Mouse (Mus musculus) E14TG2a.4 (cell line): ENCODE results near the gene Kl.

Source experiments
- H3K27me3 ChIP-seq: 2 replicates; pipeline ENCODE4 v1.6.1; 2014; ENCODE audit warnings: low read length, control low read depth; ENCODE audit not compliant: insufficient read depth
- H3K36me3 ChIP-seq: 2 replicates; pipeline ENCODE4 v1.6.1; 2014; ENCODE audit warnings: low read length, control low read depth; ENCODE audit not compliant: insufficient read depth
- H3K4me1 ChIP-seq: replicated peaks from 2 replicates; pipeline ENCODE4 v1.6.1; 2014; ENCODE audit warnings: low read depth, low read length, control low read depth
- H3K4me3 ChIP-seq: replicated peaks from 2 replicates; pipeline ENCODE4 v1.5.1; 2014; ENCODE audit warnings: mild to moderate bottlenecking, low read length
- H3K9me3 ChIP-seq: 2 replicates; pipeline ENCODE4 v1.6.1; 2014; ENCODE audit warnings: low read length, control low read depth
- CTCF ChIP-seq: conservative IDR thresholded peaks from 2 replicates; pipeline ENCODE4 v1.5.1; 2014; ENCODE audit warnings: low read length
- NANOG ChIP-seq: IDR thresholded peaks from 2 replicates; pipeline ENCODE4 v1.6.1; 2014; ENCODE audit warnings: borderline replicate concordance, low read length, mixed read lengths
- POU5F1 ChIP-seq: IDR thresholded peaks from 2 replicates; pipeline ENCODE4 v1.6.1; 2014; ENCODE audit warnings: low read length, borderline replicate concordance

Gene Kl

DNA sequence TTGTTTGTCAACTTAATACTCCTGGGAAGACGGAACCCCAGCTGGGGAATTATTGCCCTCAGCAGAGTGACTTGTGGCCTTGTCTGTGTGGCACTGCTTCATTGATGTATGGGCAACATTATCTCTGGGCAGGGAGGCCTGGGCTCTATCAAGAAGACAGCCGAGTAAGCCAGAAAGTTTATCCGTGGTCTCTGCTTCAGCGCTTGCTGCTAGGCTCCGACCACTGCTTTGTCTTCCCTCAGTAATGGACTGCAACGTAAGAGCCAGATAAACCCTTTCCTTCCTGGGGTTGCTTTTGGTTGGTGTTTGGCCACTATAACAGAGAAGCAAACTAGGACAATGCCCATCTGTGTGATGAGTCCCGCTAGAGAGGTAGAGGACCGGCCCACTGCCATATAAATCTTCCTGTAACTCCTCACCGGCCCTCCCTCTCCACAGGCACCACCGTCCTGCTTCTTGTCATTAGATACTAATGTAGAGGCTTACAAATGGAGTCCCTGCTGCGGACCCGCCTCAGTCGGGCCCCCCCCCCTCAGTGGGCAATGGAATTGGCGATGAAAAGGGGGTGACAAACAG is 25.1 kb downstream of the Kl start:
- no peaks in the 10 kb centered on the region for H3K36me3 ChIP-seq
- H3K9me3 ChIP-seq, result peaks cover 4% of the 10 kb centered on the region
- H3K4me1 ChIP-seq, result peaks cover 4% of the 10 kb centered on the region; the same call in 1 of the 2 replicates
- TF ChIP-seq NANOG, result no peak
- no peak for TF ChIP-seq POU5F1
- H3K27me3 ChIP-seq, result no peaks in the 10 kb centered on the region
- no peak overlapping the region for H3K4me3 ChIP-seq

- TF ChIP-seq CTCF (no peak), NANOG (no peak)
Observed at GRCm38 (mm10) chr5:150979341-150980136, 27.1 kb downstream of the Kl start.

GRCm38 (mm10) chr5:150982082-150982481 is 29.7 kb downstream of the Kl start:
- Histone ChIP-seq H3K36me3 (no peaks in the 10 kb centered on the region), H3K27me3 (0 out of 2 replicates have a peak, but pooled peaks cover 2% of the 10 kb centered on the region), H3K4me1 (no peaks in the 10 kb centered on the region), H3K9me3 (peaks cover 6% of the 10 kb centered on the region), H3K4me3 (no peak overlapping the region)
- TF ChIP-seq NANOG, result no peak
- peak; percentile 52 for TF ChIP-seq CTCF
- no peak for TF ChIP-seq POU5F1

More at GRCm38 (mm10) chr5:150979341-150980136, 27.1 kb downstream of the Kl start:
- H3K4me3 ChIP-seq, result no peak overlapping the region
- no peaks in the 10 kb centered on the region for H3K36me3 ChIP-seq
- peaks cover 4% of the 10 kb centered on the region; the same call in 1 of the 2 replicates for H3K4me1 ChIP-seq
- 0 out of 2 replicates have a peak, but pooled peaks cover under 1% of the 10 kb centered on the region for H3K27me3 ChIP-seq
- peaks cover 6% of the 10 kb centered on the region for H3K9me3 ChIP-seq

- Histone ChIP-seq H3K4me3 (no peak overlapping the region), H3K36me3 (no peaks in the 10 kb centered on the region), H3K9me3 (no peaks in the 10 kb centered on the region), H3K4me1 (peaks cover 11% of the 10 kb centered on the region), H3K27me3 (no peaks in the 10 kb centered on the region)
- no peak for TF ChIP-seq POU5F1
- TF ChIP-seq CTCF, result no peak
- TF ChIP-seq NANOG, result no peak
Observed at GRCm38 (mm10) chr5:150994096-150994495, 41.7 kb downstream of the Kl start.

DNA sequence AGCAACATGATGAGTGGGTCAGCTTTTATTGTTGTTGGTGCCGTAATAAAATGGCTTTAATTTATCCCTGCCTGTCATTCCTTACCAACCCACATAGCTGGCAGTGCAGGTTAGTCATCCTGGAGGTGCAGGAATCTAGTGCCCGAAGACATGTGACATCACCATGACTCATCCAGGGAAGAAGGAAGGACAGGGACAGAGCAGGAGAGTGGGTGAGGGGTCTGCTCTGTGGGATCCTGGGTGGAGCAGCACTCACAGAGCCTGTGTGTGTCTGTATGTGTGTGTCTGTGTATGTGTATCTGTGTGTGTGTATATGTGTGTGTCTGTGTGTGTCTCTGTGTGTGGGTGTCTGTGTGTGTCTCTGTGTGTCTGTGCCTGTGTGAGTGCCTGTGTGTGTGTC is 44.2 kb downstream of the Kl start:
- Histone ChIP-seq H3K36me3 (no peaks in the 10 kb centered on the region), H3K9me3 (no peaks in the 10 kb centered on the region), H3K27me3 (no peaks in the 10 kb centered on the region), H3K4me1 (peaks cover 8% of the 10 kb centered on the region), H3K4me3 (no peak overlapping the region)
- no peak for TF ChIP-seq POU5F1
- no peak for TF ChIP-seq NANOG
- no peak for TF ChIP-seq CTCF

- TF ChIP-seq NANOG, result no peak
- TF ChIP-seq POU5F1, result no peak
- no peak for TF ChIP-seq CTCF
- no peak overlapping the region for H3K4me3 ChIP-seq
- H3K9me3 ChIP-seq, result no peaks in the 10 kb centered on the region
- 0 out of 2 replicates have a peak, but pooled peaks cover 4% of the 10 kb centered on the region for H3K4me1 ChIP-seq
- H3K36me3 ChIP-seq, result no peaks in the 10 kb centered on the region
- H3K27me3 ChIP-seq, result no peaks in the 10 kb centered on the region
Observed at GRCm38 (mm10) chr5:151001111-151001510, 48.7 kb downstream of the Kl start.

DNA sequence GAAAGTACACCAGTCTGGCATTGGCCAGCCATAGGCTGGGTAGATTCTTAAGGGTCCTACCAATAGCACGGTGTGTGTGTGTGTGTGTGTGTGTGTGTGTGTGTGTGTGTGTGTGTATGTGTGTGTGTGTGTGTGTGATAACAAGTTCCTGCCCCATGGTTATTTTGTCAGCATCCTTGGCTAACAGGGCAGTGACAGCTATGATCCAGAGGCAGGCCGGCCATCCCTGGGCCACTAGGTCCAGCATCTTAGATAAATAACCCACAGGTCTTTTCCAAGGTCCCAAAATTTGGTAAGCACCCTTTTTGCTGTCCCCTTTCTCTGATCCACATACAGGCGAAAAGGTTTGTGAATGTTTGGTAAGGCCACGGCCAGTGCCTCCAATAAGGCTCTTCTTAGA is 49.6 kb downstream of the Kl start:
- no peaks in the 10 kb centered on the region for H3K36me3 ChIP-seq
- TF ChIP-seq CTCF (no peak), NANOG (no peak), POU5F1 (no peak)
- 0 out of 2 replicates have a peak, but pooled peaks cover 4% of the 10 kb centered on the region for H3K4me1 ChIP-seq
- no peaks in the 10 kb centered on the region for H3K27me3 ChIP-seq
- H3K9me3 ChIP-seq, result no peaks in the 10 kb centered on the region
- no peak overlapping the region for H3K4me3 ChIP-seq

- no peaks in the 10 kb centered on the region for H3K36me3 ChIP-seq
- TF ChIP-seq POU5F1 (no peak), CTCF (no peak), NANOG (no peak)
- H3K4me3 ChIP-seq, result no peak overlapping the region
- 0 out of 2 replicates have a peak, but pooled peaks cover 4% of the 10 kb centered on the region for H3K4me1 ChIP-seq
- no peaks in the 10 kb centered on the region for H3K9me3 ChIP-seq
- no peaks in the 10 kb centered on the region for H3K27me3 ChIP-seq
Observed at GRCm38 (mm10) chr5:151004216-151004755, 51.9 kb downstream of the Kl start.
